Mouse (Mus musculus) NIH3T3 (cell line): ENCODE data around the gene Ralgps1.
A peak's percentile ranks its signal among the peaks of the same experiment; 100 is the strongest.

Experiments
- DNase-seq: peaks from one replicate; pipeline ENCODE4 v3.0.0-alpha.2; 2012; ENCODE audit warnings: low read depth

Ralgps1 gene

DNA sequence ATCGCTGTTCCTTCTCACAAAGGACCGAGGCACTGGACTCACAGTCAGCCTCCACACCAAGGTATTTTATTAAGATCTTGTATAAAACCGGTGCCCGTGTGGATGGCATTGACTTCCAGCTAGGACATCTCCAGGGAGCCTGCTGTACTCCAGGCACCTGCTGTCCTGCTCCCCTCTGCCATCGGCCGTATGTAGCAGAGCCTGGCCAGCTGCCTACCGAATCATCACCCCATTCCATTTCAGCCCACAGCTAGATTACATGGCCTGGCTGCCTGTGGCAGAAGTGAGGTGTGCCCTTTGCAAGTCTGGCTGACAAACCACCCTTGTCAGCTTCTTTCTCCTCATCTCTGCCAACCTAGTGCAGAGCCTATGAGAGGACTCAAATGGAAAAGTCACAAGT is 197.6 kb downstream of the Ralgps1 start:
- DNase-seq = no peak

DNA sequence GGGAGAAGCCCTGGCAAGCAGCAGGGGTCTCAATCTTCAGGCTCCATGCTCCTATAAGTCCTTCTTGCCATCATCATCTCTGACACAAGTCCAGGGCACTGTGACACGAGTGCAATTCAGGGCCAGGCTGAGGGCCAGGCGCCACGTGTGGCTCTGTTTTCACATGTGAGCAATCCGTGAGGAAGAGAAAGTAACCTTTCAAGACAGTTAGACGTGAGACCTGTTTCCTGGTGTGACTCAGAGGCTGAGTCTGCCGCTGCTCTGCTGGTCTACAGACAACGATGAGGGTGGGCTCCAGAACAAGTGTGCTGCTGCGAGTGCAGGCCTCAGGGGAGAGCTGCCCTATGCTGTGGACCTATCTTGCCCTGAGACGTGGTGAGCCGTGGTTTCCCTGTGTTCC is 198.2 kb downstream of the Ralgps1 start:
- no peak for DNase-seq

DNA sequence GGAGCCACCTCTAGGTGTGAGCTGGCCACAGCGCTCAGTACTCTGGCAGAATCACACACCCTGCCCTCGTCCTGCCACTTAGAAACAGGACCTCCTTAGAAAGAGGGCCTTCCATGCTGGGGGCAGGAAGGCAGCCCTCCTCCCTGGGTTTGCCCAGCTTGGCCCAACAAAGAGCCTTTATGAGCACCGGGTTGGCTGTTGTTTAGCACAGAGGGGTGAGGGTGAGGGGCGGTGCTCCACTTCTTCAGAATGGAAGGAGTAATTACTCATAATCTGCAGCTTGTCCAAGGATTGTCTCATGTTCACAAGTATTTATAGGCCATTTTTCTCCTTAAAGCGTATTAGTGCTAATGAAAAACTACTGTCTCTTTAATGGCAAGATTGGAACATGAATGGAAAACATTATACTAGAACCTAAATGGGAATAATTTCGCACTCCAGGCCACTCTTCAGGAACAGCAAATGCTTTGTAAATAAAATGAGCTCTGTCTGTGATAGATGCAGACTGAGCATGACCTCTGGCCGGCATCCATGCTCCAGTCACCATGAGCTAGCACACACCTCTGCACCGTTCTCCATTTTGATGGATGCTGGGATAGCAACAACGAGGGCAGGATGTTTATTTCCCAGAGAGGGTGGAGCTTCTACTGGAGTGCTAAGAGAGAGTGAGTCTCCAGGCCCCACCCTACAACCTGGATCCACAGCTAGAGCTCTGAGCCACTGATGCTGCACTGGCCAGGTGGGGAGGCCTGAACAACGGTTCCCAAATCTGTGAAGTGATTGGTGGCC is 200.3 kb downstream of the Ralgps1 start:
- peak; percentile 45 for DNase-seq

DNA sequence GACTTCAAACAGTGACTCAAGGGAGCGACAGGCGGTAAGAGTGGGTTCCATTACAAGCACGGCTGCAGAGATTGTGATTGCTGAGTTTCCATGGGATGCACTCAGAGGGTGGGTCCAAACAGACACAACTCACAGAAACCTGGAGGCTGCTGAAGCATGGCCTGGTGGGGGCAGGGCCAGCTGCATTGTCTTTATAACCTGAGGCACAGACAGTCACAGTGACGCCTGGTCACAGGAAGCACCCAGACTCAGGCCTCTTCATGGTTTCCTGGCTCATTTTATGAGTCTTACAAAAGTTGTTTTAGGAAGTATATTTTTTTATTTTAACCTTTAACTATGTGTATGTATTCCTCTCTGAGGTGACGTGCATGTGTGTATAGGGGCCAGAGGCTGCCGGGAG is 201.8 kb downstream of the Ralgps1 start:
- DNase-seq = no peak

DNA sequence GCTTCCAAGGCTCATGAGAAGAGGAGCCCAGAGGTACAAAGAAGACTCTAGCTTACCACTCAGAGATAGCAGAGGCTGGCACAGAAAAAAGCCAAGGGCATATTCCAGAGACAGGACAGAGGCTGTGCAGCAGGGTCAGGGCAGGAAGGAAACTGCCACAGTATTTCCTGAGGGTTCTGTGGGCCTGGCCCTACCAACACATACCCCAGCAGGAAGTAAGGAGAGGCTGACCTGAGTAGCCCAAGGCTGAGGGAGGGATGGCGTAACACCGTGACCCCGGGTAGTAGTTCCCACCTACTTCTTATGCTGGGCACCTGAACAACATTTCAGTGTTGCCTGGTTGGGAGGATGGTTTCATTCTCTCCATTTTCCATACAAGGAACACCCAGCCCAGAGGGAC is 204.2 kb downstream of the Ralgps1 start:
- no peak for DNase-seq

DNA sequence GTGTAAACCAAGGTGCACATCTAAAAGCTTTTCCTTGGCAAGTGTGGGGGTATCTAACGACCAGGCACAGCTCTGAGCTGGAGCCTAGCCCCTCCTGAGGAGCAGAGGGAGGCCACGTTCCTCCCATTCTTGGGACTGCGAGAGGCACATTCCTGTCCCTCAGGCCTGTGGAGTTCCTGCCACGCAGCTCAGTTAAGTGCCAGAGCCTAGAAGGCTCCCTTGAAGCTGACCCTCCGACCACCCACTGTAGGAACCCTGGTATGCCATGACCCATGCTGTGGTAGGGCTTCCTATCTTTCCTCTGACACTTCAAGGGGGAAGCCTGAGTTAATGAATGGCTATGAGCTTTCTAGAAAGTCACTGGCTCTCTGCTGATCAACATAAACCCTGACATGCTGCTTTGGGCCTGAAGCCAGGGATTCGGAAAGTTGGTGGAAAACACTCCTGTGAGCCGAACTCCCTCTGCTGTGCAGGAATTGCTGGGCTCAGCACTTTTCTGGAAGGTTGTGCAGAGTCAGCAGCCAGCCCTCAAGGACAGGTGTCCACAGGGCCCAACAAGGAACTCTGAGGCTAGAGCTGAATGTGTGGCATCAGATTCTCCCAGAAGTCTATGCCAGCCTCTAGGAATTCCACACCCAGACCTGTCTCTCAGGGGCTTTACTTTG is 205.4 kb downstream of the Ralgps1 start:
- peak; percentile 38 for DNase-seq

DNA sequence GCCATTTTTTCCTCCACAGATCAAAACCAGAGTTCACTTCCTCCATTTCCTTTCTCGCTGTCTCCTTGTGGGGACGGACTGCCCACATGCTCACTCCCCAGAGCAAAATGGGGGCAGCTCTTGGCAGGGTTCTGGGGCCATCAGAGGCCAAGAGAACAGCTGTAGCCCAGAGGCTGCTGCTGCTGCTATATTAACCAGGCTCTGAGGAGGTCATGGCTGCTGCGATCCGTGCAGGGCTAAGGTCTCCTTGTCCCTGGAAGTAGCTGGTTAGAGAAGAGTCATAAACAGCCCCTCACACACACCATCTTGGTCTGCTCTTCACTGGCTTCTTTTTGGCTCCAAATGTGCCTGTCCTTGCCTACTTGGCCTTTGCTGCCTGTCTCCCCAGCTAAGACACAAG is 206.1 kb downstream of the Ralgps1 start:
- no peak for DNase-seq

DNA sequence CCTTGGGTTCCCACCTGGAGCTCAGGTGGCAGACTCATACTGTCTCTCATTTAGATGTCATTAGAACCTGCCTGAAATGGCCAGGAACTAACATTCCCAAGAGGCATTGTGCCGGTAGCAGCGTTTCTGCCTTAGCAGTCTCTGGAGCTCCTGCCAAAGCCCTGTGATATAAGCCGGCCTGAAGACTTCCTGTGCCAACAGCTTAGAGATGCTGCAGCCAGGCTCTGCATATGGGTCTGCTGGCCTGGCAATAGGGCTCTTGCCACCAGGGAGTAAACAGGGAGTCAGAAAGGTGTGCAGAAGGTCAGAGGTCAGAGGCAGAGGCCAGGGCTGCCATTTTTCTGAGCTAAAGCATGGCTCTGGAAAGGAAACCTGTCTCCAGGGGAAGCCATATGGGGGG is 206.6 kb downstream of the Ralgps1 start:
- no peak for DNase-seq

DNA sequence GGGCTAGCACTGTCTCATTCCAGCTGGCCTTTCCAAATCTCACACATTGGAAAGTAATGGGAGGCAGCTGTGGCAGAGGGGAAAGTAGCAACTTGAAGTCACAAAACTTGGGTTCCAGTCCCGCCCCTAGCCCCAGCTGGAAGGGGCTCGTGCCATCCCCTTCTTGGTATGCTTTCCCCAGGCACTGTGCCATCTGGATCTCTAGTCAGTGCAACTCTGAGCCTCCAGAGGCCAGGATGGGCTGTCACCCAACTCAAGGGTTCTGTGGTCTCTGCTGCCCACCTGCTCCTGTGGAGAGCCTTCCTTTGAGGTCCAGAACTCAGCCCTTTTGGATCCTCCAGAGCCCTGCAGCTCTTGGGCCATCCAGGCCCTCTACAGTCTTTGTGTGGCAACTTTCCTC is 209.2 kb downstream of the Ralgps1 start:
- no peak for DNase-seq

DNA sequence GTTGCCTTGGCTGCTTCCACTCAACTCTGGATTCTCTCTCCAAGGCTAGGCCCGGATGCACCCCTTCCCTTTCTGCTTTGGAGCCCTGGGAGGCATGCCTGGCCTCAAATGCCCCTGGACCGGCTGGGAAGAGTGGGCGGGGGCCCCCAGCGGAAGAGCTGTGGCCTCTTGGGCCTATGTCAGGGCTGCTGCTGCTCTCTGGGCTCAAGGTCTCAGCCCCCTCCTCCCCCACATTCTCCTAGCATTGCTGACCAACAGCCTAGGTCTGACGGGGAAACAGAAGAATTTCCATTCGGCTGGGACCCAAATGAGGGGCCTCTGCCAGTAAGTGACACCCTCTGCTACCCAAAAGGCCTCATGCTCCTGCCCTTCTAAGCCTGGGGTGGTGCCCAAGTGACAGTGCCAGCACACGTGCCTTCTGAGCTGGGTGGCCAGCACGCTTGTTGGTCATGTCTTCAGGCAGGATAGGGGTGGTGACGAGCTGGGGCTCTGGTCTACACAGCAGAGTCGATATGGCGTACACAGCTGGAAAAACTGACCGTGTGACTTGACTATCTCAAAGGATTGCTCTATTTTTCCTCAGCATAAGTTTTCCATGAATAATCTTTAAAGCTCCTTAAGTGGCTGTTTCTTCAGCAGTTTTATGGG is 210.8 kb downstream of the Ralgps1 start:
- peak; percentile 49 for DNase-seq

DNA sequence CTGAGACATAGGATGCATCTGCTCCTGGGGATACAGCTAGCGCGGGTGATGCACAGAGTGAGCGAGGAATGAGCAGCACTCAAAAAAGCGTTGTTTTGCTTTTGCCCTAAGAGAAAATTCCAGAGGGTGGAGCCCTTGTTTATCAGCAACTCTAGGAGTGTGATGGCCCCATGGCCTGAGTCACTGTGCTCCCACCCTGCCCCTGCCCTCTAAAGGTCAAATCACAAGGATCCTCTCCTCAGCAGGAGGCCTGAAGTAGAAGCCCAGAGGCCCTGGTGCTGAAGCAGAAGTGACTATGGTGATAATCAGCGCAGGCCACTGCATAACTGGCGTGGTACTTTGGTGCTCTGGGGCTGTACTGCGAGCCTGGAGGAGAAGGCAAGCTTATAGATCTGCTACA is 211.7 kb downstream of the Ralgps1 start:
- DNase-seq = peak; percentile 31

DNA sequence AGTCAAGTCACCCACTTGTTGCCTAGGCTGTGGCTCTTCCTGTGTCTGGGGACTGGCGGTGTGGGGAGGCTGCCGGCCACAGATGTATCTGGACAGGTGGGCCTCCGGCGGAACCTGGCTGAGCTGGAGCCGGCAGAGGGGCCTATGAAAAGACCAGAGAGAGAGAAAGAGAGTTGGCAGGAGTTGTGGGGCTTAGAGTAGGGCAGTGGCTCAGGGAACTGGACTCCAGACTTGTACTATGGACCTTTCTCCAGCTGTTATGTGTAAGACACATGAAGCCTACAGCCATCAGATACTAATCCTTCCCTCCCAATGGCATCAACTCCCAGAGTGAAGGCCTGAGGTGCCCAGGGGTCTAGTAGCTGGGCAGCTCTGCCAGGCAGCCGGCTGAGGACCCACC is 212.4 kb downstream of the Ralgps1 start:
- DNase-seq = no peak

DNA sequence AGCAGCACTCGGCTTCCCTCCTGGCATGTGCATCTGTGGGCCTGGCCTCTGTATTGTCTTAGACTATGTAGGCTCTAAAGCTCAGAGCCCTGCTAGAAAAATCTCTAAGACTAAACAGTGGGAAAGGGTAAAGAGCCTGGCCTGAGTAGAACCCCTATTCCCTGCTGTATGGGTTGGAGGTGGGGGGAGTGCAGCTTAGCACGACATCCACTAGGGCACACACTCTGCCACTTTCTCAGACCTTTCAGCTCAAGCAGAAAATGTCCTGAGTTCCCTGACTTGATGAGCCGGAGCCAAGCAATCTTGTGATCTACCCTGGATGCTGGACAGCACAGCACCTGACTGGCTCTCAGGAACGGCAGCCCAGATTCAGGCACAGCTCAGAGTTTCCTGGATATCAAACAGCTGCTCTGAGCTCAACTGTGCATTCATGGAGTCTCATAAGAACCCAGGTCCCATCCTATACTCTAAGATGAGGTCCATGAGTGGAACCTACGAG is 215.0 kb downstream of the Ralgps1 start:
- DNase-seq = peak; percentile 40

DNA sequence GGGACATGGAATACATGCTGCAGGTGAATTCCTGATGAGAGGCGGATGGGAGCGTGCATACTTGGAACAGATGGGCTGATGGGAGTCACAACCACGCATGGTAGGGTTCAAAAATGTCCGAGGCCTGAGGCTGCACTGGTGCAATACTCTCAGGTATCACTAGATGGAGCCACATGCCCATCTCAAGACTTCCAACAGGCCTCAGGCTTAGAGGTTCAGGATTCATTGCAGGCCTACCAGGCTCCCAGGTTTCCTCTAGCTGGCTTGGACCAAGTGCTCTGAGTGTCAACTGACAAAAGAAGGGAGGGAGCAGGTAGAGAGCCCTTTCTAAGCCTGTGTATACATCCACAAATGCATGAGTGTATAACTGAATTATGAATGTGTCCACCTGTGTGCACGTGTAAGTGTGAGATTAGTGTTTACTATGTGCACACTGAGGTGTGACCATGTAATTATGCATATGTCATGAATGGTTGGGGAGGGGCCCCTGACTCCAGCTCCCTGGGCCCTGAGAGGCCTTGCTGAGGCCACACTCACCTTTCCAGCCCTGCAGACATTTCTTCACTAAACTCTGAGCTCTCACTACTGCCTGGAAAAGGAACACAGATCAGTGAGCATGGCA is 216.4 kb downstream of the Ralgps1 start:
- peak; percentile 90 for DNase-seq

DNA sequence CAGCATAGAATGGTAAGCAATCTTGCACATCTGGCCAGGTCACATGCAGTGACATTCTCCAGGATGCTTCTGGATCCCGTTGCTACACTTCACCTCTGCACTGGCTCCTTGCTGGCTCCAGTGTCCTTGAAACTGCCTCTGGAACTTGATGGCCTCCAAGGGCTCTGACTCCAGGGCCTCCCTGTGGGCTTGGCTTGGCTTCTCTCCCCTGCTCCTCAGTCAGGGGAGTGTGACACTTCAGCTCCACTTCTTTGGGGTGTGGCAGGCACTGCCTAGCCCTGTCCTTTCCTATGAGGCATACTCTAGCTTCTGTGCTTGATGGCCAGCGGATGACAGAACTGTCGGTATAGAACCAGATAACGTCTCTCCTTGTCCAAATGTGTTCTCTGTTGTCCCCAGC is 224.3 kb downstream of the Ralgps1 start:
- DNase-seq = no peak

DNA sequence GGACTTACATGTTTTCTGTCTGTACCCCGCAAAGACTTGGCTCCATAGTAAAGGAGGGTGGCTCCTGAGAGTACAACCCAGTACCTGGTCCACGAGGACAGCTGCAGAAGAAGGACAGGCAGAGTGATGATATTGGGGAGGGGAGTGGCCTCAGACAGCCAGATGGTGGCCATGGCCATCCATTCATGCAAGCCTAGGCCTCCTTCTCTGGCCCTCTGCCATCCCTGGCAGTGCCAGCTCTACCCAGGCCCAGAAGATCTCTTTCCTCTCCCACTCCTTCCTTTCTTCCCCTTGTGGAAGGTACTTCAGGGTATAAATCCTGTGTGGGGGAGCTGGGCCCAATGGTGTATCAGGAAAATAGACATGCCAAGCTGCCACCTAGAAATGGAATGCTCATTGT is 228.0 kb downstream of the Ralgps1 start:
- DNase-seq = no peak

DNA sequence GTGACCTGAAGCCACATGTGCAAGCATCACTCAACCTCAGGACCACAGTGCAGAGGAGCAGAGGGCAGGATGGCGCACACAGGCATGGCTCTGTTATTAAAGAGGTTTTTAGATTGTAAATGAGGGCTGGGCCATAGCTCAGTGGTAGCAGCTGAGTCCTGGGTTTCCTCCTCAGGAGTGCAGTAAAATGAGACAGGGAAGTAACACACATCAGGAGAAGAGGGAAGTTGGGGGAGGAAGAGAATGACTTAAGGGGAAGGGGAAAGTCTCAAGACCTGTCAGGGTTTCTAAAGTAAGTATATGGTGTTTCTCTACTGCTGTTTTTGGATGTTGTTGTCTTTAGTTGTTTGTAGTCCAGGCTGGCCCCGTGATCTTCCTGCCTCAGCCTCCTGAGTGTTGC is 232.8 kb downstream of the Ralgps1 start:
- DNase-seq = no peak

DNA sequence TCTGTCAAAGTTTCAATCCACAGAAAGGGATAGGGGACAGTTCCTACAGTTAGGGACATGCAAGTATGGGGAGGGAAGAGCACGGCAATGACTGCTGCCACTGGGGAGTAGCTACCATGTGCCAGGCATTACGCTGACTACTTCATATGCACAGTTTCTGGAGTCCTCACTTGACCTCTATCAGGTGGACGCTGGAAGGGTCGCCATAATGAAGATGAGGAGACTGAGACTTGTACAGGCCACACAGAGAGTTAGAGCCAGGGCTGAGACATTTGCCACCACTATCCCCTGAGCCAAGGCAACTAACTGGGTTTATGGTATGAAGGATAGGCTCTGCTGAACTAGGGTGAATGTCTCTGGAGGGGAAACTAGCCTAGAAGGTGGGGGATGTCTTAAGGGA is 233.6 kb downstream of the Ralgps1 start:
- DNase-seq = no peak

DNA sequence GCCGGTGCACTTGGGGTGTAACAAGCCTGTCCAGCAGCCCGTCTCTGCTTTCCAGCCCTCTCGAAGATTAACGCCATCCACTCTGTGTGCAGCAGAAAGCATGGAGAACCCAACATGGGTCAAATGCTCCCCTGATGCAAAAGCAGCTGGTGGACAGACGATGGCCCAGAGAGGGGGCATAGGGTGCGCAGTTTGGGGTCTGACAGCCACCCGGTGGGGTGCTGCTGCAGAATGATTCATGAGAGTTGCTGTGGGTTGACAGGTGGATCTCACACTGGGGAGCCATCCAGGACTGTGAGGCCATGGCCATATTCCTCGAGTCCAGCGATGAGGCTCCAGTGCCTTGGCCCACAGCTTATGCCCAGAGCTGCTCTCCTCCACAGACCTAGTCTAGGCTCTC is 234.0 kb downstream of the Ralgps1 start:
- no peak for DNase-seq

DNA sequence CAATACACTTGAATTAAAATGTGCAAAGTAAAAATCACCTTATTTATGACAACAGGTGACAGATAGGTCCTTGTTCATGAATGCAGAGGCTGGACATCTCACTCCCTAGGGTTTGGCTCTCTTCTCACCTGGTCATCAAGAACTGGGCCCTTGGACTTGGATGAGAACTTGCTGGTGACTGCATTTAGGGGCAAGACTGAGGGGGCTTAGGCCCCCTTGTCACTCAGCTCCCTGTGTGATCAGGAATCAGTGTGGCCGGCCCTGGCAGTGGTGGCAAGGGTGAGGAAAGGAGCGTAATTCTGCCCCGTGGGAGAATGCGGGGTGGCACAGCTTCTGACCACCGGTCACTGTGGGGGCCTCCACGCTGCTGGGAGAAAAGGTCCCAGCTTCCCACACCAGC is 234.9 kb downstream of the Ralgps1 start:
- no peak for DNase-seq

DNA sequence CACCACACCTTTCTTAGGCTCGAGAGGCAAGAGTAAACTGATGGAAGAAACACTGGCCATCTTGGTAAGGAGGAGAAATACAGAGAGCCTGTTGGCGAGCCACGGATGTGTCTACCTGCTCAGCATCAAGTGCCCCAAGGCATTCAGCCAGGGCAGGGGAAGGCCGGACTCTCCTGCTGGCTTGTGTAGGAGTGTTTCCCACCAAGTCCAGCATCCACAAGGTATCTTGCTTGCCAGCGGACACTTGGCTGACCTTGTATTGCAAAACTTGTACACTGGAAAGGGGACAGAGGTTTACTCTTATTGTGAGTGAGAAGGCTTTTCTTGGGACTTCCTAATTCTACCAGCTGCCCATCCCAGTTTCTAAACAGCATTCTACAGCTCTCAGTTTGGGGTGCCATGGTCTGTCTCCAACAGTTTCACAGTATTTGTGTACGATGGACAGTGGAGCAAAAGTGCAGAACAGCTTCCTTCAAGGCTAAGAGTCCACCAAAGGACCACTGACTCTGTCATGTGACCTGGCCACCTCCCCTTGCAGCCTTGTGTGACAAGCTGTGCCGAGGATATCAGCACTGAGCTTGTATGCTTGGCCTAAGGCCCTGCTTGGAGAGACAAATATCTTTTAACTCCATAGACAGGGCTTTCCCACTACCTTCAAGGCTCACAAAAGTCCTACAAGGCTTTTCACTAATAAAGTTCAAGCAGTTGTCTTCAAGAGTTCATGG is 236.4 kb downstream of the Ralgps1 start:
- DNase-seq = no peak

DNA sequence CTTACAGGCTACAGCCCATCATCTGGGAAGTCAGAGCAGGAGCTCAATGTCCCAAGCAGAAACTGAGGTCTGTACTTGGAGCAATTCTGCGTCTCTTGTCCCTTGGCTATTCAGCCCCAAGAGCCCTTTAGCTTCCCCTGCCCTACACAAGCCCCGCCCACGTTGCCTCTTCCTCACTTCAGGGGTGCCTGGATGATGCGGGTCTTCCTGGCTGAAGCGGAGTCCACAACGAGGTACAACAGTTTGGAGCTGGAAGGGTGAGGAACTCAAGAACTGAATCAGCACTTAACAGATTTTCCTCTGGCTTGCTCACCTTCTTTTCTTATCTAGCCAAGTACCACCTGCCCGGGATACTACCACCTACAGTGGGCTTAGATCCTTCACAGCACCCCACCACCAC is 239.0 kb downstream of the Ralgps1 start:
- DNase-seq = no peak
